Mouse (Mus musculus) megakaryocyte, embryonic 14.5 days (primary cell): ENCODE measurements at regions not wholly inside any gene's neighbourhood (a gene's known extent, or its start where the extent isn't known, plus 50 kb on each side); places are given as distances from the start of the nearest gene placed in this dataset.

Experiments
- FLI1 ChIP-seq: IDR thresholded peaks from 2 replicates; pipeline ENCODE4 v1.6.1; 2012; ENCODE audit warnings: low read length, inconsistent platforms, mixed read lengths
- GATA1 ChIP-seq: IDR thresholded peaks from 3 replicates; pipeline ENCODE4 v1.6.1; 2012; ENCODE audit warnings: mixed read lengths, low read length, inconsistent platforms, borderline replicate concordance

DNA sequence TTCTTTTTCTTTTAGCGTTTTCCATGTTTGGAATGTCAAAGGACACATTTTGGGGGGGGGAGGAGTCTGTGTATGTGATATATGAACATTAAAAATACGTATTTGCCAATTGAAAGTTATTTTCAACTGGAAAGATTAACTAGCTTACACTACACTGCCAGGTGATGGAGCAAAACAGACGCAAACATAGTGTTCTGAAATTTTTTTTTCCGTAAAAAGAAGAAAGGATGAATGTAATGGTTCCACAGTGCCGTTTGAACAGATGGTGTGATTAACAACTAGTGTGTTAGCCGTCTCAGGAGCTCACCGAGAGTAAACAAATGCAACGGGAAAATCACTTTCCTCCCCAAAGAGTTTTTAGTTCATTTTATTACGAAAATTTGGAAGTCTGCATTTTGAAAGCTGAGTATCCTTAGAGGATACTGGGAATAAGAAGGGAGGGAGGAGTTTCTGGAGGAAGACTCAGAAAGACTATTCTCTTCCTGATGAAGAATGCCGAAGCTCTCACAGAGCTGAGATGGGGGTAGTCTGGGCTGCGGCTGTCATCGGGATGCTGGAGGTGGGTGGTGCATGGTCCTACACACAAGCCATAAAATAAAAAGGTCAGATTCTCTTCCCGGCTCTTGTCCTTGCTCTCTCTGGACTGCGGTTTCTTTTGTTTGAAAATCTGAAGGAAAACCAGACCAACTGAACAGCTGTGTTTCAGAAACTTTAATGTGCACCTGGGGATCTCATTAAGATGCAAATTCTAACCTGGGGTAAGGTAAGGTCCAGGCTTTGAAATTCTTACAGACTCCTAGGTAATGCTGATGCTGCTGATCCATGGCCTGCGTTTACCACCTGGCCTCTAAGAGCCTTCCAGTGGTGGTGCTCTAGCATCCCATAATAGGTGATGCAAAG is 175.5 kb upstream of the Tank start:
- TF ChIP-seq FLI1 (no peak), GATA1 (no peak)
